Mouse (Mus musculus) midbrain, embryonic 15.5 days (tissue): ENCODE results near the gene Olfr172. TPM values are rescaled to one million over a fixed set of nuclear protein-coding genes. Genes with fewer than 3 reads are reported as not detected.

Experiments
- ATAC-seq: fragments of 200-750 bp; cut with Nextera tagmentation; replicated peaks from 2 replicates; pipeline ENCODE4 v1.8.0; 2017; ENCODE audit warnings: moderate TSS enrichment
- H3K27ac ChIP-seq: fragments of 300-500 bp; sonication (generic); 2 replicates; pipeline ENCODE4 v1.5.1; 2015; ENCODE audit warnings: mild to moderate bottlenecking, inconsistent platforms
- H3K27me3 ChIP-seq: fragments of 300-500 bp; sonication (generic); replicated peaks from 2 replicates; pipeline ENCODE4 v1.6.1; 2015; ENCODE audit warnings: inconsistent platforms
- H3K36me3 ChIP-seq: fragments of 300-500 bp; sonication (generic); replicated peaks from 2 replicates; pipeline ENCODE4 v1.6.1; 2015; ENCODE audit warnings: inconsistent platforms
- H3K4me1 ChIP-seq: fragments of 300-500 bp; sonication (generic); 2 replicates; pipeline ENCODE4 v1.6.1; 2015; ENCODE audit warnings: inconsistent platforms
- H3K4me2 ChIP-seq: fragments of 300-500 bp; sonication (generic); 2 replicates; pipeline ENCODE4 v1.6.1; 2015; ENCODE audit warnings: inconsistent platforms, mild to moderate bottlenecking, moderate library complexity
- H3K4me3 ChIP-seq: fragments of 300-500 bp; sonication (generic); 2 replicates; pipeline ENCODE4 v1.5.1; 2015; ENCODE audit warnings: mild to moderate bottlenecking, inconsistent platforms
- H3K9ac ChIP-seq: fragments of 300-500 bp; sonication (generic); 2 replicates; pipeline ENCODE4 v1.6.1; 2015; ENCODE audit warnings: mild to moderate bottlenecking, inconsistent platforms
- H3K9me3 ChIP-seq: fragments of 300-500 bp; sonication (generic); 2 replicates; pipeline ENCODE4 v1.6.1; 2016; ENCODE audit warnings: inconsistent platforms
- WGBS: fragments of 180-500 bp; shearing (Covaris S2); methylation state at CpG from one replicate; pipeline ENCODE4 v1.1.7; 2015; ENCODE audit warnings: mixed read lengths; 5-methylcytosine and 5-hydroxymethylcytosine counted together
- polyA plus RNA-seq: library from polyadenylated mRNA; unstranded; fragments of >200 nt; fragmentation: Nextera tagmentation; extraction: Ambion mirVana; gene quantifications from 2 replicates; pipeline ENCODE4 v1.2.1, GENCODE M21; 2015

Gene Olfr172
- not detected in 2 replicates for polyA plus RNA-seq

- Histone ChIP-seq H3K9me3 (no peaks in the 10 kb centered on the region), H3K36me3 (no peaks in the 10 kb centered on the region), H3K4me1 (no peaks in the 10 kb centered on the region), H3K27ac (no peak within 1 kb of the TSS), H3K4me2 (no peak within 1 kb of the TSS), H3K27me3 (no peaks in the 10 kb centered on the region), H3K9ac (no peak within 1 kb of the TSS), H3K4me3 (no peak within 1 kb of the TSS)
- no peak for ATAC-seq
- WGBS, result 66% methylated on average over 1 of the region's 1 CpGs
These were observed at the start of gene Olfr172 for GRCm38 (mm10) chr16:58763076-58763475. Gene Olfr172, minus strand, starts transcription at chr16:58763176.

- no peaks in the 10 kb centered on the region for H3K4me1 ChIP-seq
- H3K27ac ChIP-seq, result no peak within 1 kb of the TSS
- H3K9me3 ChIP-seq, result no peaks in the 10 kb centered on the region
- 76% methylated on average over 2 of the region's 2 CpGs for WGBS
- ATAC-seq, result no peak
- no peaks in the 10 kb centered on the region for H3K27me3 ChIP-seq
- no peak within 1 kb of the TSS for H3K4me2 ChIP-seq
- no peaks in the 10 kb centered on the region for H3K36me3 ChIP-seq
- H3K4me3 ChIP-seq, result no peak within 1 kb of the TSS
- no peak within 1 kb of the TSS for H3K9ac ChIP-seq
These were observed 37.2 kb upstream of the Olfr172 start, which contains the start of gene Olfr173 for GRCm38 (mm10) chr16:58800168-58800567. Gene Olfr173, minus strand, starts transcription at chr16:58800268.

- Histone ChIP-seq H3K27me3 (no peaks in the 10 kb centered on the region), H3K27ac (no peak overlapping the region), H3K4me1 (no peaks in the 10 kb centered on the region), H3K9ac (no peak overlapping the region), H3K36me3 (no peaks in the 10 kb centered on the region), H3K4me3 (no peak overlapping the region), H3K9me3 (no peaks in the 10 kb centered on the region), H3K4me2 (no peak overlapping the region)
- ATAC-seq, result no peak
These were observed 6.8 kb downstream of the Olfr172 start for GRCm38 (mm10) chr16:58756191-58756590.

- H3K9me3 ChIP-seq, result no peaks in the 10 kb centered on the region
- no peak for ATAC-seq
- H3K27ac ChIP-seq, result no peak overlapping the region
- H3K27me3 ChIP-seq, result no peaks in the 10 kb centered on the region
- H3K9ac ChIP-seq, result no peak overlapping the region
- H3K4me3 ChIP-seq, result no peak overlapping the region
- 20% methylated on average over 1 of the region's 1 CpGs for WGBS
- H3K36me3 ChIP-seq, result no peaks in the 10 kb centered on the region
- no peaks in the 10 kb centered on the region for H3K4me1 ChIP-seq
- no peak overlapping the region for H3K4me2 ChIP-seq
These were observed 11.7 kb downstream of the Olfr172 start for GRCm38 (mm10) chr16:58751314-58751713.

GRCm38 (mm10) chr16:58746715-58747114, 16.3 kb downstream of the Olfr172 start:
- Histone ChIP-seq H3K4me3 (no peak overlapping the region), H3K36me3 (no peaks in the 10 kb centered on the region), H3K27me3 (no peaks in the 10 kb centered on the region), H3K9me3 (no peaks in the 10 kb centered on the region), H3K9ac (no peak overlapping the region), H3K27ac (no peak overlapping the region), H3K4me1 (no peaks in the 10 kb centered on the region), H3K4me2 (no peak overlapping the region)
- 81% methylated on average over 4 of the region's 4 CpGs for WGBS
- ATAC-seq, result no peak

GRCm38 (mm10) chr16:58740751-58741150, 22.2 kb downstream of the Olfr172 start:
- Histone ChIP-seq H3K27ac (no peak overlapping the region), H3K9me3 (no peaks in the 10 kb centered on the region), H3K9ac (no peak overlapping the region), H3K4me1 (no peaks in the 10 kb centered on the region), H3K4me2 (no peak overlapping the region), H3K36me3 (no peaks in the 10 kb centered on the region), H3K4me3 (no peak overlapping the region), H3K27me3 (no peaks in the 10 kb centered on the region)
- ATAC-seq, result no peak
- WGBS, result 93% methylated on average over 5 of the region's 5 CpGs

- Histone ChIP-seq H3K9ac (no peak overlapping the region), H3K9me3 (no peaks in the 10 kb centered on the region), H3K4me1 (no peaks in the 10 kb centered on the region), H3K27ac (no peak overlapping the region), H3K4me2 (no peak overlapping the region), H3K27me3 (no peaks in the 10 kb centered on the region), H3K36me3 (peaks cover 9% of the 10 kb centered on the region; the same call in 1 of the 2 replicates), H3K4me3 (no peak overlapping the region)
- 94% methylated on average over 1 of the region's 1 CpGs for WGBS
- no peak for ATAC-seq
These were observed 24.2 kb downstream of the Olfr172 start for GRCm38 (mm10) chr16:58738800-58739199.

- WGBS, result 75% methylated on average over 4 of the region's 4 CpGs
- Histone ChIP-seq H3K4me3 (no peak overlapping the region), H3K36me3 (peaks cover 9% of the 10 kb centered on the region; the same call in 1 of the 2 replicates), H3K9me3 (no peaks in the 10 kb centered on the region), H3K9ac (no peak overlapping the region), H3K27ac (no peak overlapping the region), H3K4me2 (no peak overlapping the region), H3K4me1 (no peaks in the 10 kb centered on the region), H3K27me3 (no peaks in the 10 kb centered on the region)
- no peak for ATAC-seq
These were observed 24.8 kb downstream of the Olfr172 start for GRCm38 (mm10) chr16:58738205-58738604.

GRCm38 (mm10) chr16:58728176-58728671, 34.8 kb downstream of the Olfr172 start:
- Histone ChIP-seq H3K27ac (peak overlapping the region; percentile 92), H3K36me3 (peaks cover 17% of the 10 kb centered on the region; the same call in 1 of the 2 replicates), H3K4me1 (peaks cover 15% of the 10 kb centered on the region), H3K4me3 (peak overlapping the region; percentile 58), H3K27me3 (no peaks in the 10 kb centered on the region), H3K9me3 (no peaks in the 10 kb centered on the region), H3K4me2 (peak overlapping the region; percentile 55), H3K9ac (peak overlapping the region; percentile 69)
- WGBS, result under 1% methylated on average over 27 of the region's 31 CpGs
- peak; percentile 94 for ATAC-seq

GRCm38 (mm10) chr16:58727477-58728131, 35.4 kb downstream of the Olfr172 start, which contains the start of gene Cldnd1:
Gene Cldnd1, plus strand, starts transcription at chr16:58727910.
- peaks cover 15% of the 10 kb centered on the region for H3K4me1 ChIP-seq
- H3K9ac ChIP-seq, result peak within 1 kb of the TSS; percentile 69
- H3K4me2 ChIP-seq, result peak within 1 kb of the TSS; percentile 55

GRCm38 (mm10) chr16:58726680-58727476, 36.1 kb downstream of the Olfr172 start:
- no peaks in the 10 kb centered on the region for H3K27me3 ChIP-seq
- H3K36me3 ChIP-seq, result peaks cover 11% of the 10 kb centered on the region; the same call in 1 of the 2 replicates
- H3K9me3 ChIP-seq, result no peaks in the 10 kb centered on the region
- peak overlapping the region; percentile 51; the same call in 1 of the 2 replicates for H3K4me2 ChIP-seq
- H3K9ac ChIP-seq, result no peak overlapping the region
- WGBS, result 77% methylated on average over 11 of the region's 11 CpGs
- no peak for ATAC-seq
- no peak overlapping the region for H3K27ac ChIP-seq
- no peak overlapping the region for H3K4me3 ChIP-seq
- peaks cover 15% of the 10 kb centered on the region for H3K4me1 ChIP-seq

More at GRCm38 (mm10) chr16:58727477-58728131, 35.4 kb downstream of the Olfr172 start, which contains the start of gene Cldnd1:
- Histone ChIP-seq H3K27me3 (no peaks in the 10 kb centered on the region), H3K27ac (peak within 1 kb of the TSS; percentile 92), H3K36me3 (peaks cover 17% of the 10 kb centered on the region; the same call in 1 of the 2 replicates), H3K4me3 (peak within 1 kb of the TSS; percentile 58), H3K9me3 (no peaks in the 10 kb centered on the region)
- WGBS, result 2% methylated on average over 30 of the region's 35 CpGs
- peak; percentile 100 for ATAC-seq

GRCm38 (mm10) chr16:58722292-58722691, 40.7 kb downstream of the Olfr172 start:
- H3K9me3 ChIP-seq, result no peaks in the 10 kb centered on the region
- no peak overlapping the region for H3K4me3 ChIP-seq
- 89% methylated on average over 2 of the region's 2 CpGs for WGBS
- H3K27ac ChIP-seq, result no peak overlapping the region
- no peaks in the 10 kb centered on the region for H3K4me1 ChIP-seq
- no peak overlapping the region for H3K9ac ChIP-seq
- H3K4me2 ChIP-seq, result no peak overlapping the region
- H3K27me3 ChIP-seq, result no peaks in the 10 kb centered on the region
- no peak for ATAC-seq
- no peaks in the 10 kb centered on the region for H3K36me3 ChIP-seq
